Mouse (Mus musculus) heart, embryonic 11.5 days (tissue): ENCODE measurements around the gene 4921507P07Rik. TPM values are rescaled to one million over a fixed set of nuclear protein-coding genes. Genes with fewer than 3 reads are reported as not detected.
"Not testable (repeated sequence)": the region's sequence is repeated elsewhere in the genome, so short reads cannot be mapped to it uniquely, and the experiment has no call there.

ENCODE experiments used
- ATAC-seq: fragments of 200-750 bp; cut with Nextera tagmentation; replicated peaks from 2 replicates; pipeline ENCODE4 v1.8.0; 2017; ENCODE audit warnings: moderate library complexity; ENCODE audit not compliant: insufficient number of reproducible peaks, low FRiP score, low TSS enrichment
- H3K27ac ChIP-seq: fragments of 300-500 bp; sonication (generic); 2 replicates; pipeline ENCODE4 v1.5.1; 2014; ENCODE audit warnings: mild to moderate bottlenecking, low read depth, low read length
- H3K27me3 ChIP-seq: fragments of 300-500 bp; sonication (generic); 2 replicates; pipeline ENCODE4 v1.6.1; 2014; ENCODE audit warnings: mild to moderate bottlenecking, low read length, mixed read lengths; ENCODE audit not compliant: control insufficient read depth, insufficient read depth
- H3K36me3 ChIP-seq: fragments of 300-500 bp; sonication (generic); 2 replicates; pipeline ENCODE4 v1.6.1; 2014; ENCODE audit warnings: mild to moderate bottlenecking, low read length, moderate library complexity, mixed read lengths; ENCODE audit not compliant: control insufficient read depth, insufficient read depth
- H3K4me1 ChIP-seq: fragments of 300-500 bp; sonication (generic); 2 replicates; pipeline ENCODE4 v1.6.1; 2014; ENCODE audit warnings: low read length; ENCODE audit not compliant: control insufficient read depth, insufficient read depth
- H3K4me2 ChIP-seq: fragments of 300-500 bp; sonication (generic); 2 replicates; pipeline ENCODE4 v1.6.1; 2014; ENCODE audit warnings: mild to moderate bottlenecking, moderate library complexity
- H3K4me3 ChIP-seq: fragments of 300-500 bp; sonication (generic); 2 replicates; pipeline ENCODE4 v1.5.1; 2014; ENCODE audit warnings: low read depth, low read length
- H3K9ac ChIP-seq: fragments of 300-500 bp; sonication (generic); 2 replicates; pipeline ENCODE4 v1.6.1; 2014; ENCODE audit warnings: mild to moderate bottlenecking, low read depth, low read length, moderate library complexity
- H3K9me3 ChIP-seq: fragments of 300-500 bp; sonication (generic); replicated peaks from 2 replicates; pipeline ENCODE4 v1.6.1; 2016; ENCODE audit warnings: low read length; ENCODE audit not compliant: control insufficient read depth
- WGBS: fragments of 180-500 bp; shearing (Covaris S2); extraction: QIAGEN DNeasy Blood & Tissue Kit; methylation state at CpG from one replicate; pipeline ENCODE4 v1.1.7; 2014; ENCODE audit not compliant: insufficient replicate concordance; 5-methylcytosine and 5-hydroxymethylcytosine counted together
- polyA plus RNA-seq: library from polyadenylated mRNA; unstranded; fragments of >200 nt; fragmentation: Nextera tagmentation; extraction: Ambion mirVana; gene quantifications from 2 replicates; pipeline ENCODE4 v1.2.1, GENCODE M21; 2014

4921507P07Rik gene
- polyA plus RNA-seq, 1 experiment from 2014 or later = 0.50 TPM

DNA sequence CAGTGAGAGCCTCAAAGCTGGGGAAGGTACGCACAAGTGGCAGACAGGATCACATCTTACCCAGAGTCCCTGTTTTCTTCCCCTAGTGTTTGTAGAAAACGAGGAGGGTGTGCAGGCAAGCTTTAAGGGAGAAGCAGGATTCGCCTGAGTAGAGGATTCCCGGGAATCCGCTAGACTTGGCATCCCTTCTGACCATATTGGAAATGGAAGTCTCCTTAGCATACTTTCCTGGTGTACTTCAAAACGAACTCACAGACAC is 29.5 kb downstream of the 4921507P07Rik start:
- H3K27ac ChIP-seq = peak overlapping the region; percentile 84
- no peak for ATAC-seq
- WGBS = 20% methylated on average over 6 of the region's 6 CpGs

DNA sequence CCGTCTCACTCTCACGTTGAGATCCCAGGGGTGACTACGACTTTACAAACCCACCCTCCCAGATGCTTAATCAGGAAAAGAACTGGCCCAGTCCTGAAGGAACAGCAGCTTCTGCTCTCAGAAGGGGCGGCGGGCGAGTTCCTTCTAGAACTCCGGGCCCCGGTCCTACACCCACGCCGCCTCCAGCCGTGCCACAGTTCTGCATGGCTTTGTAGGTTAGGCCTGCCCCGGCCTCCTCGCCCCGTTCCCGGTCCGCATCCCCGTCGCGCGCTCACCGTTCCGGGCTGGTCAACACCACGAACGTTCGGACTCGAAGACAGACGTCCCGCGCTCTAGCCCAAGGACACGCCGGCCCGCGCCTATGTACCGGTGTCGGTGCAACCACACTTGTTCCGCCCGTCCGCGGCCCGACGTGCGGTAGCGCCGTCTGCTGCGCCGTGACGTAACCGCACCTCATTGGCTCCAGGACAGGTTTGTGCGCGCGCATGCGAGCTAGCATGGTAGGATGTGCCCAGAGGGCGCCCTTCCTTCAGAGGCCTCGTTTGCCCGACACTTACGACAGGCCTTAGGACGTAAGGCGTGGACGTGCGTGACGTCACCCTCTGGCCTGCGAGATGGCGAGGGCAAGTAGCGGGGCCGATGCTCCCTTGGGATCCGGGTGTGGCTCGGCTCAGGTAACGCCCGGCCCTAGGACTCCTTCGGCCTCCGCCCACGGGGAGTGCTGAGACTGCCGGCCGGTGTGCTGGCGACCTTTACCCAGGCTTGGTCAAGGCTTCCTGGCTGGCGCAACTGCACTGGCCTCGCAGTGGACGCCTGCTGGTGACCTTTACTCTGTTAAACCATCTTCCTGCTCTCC is 30.1 kb downstream of the 4921507P07Rik start, which contains the start of gene Cycs:
TSS of gene Cycs (minus strand) at position 398 of the 856 bp plus-strand sequence.
- H3K9me3 ChIP-seq = no peaks in the 10 kb centered on the region
- H3K4me2 ChIP-seq = peak within 1 kb of the TSS; percentile 83
- H3K9ac ChIP-seq = peak within 1 kb of the TSS; percentile 82
- 0 out of 2 replicates have a peak, but pooled peaks cover 2% of the 10 kb centered on the region for H3K36me3 ChIP-seq
- H3K27me3 ChIP-seq = no peaks in the 10 kb centered on the region
- H3K4me3 ChIP-seq = peak within 1 kb of the TSS; percentile 73
- ATAC-seq = peak; percentile 97
- 0 out of 2 replicates have a peak, but pooled peaks cover 2% of the 10 kb centered on the region for H3K4me1 ChIP-seq
- peak within 1 kb of the TSS; percentile 84 for H3K27ac ChIP-seq
- WGBS = under 1% methylated on average over 78 of the region's 78 CpGs

More for the DNA sequence above, 29.5 kb downstream of the 4921507P07Rik start:
- Histone ChIP-seq H3K4me3 (peak overlapping the region; percentile 73), H3K9me3 (no peaks in the 10 kb centered on the region), H3K36me3 (0 out of 2 replicates have a peak, but pooled peaks cover 2% of the 10 kb centered on the region), H3K9ac (peak overlapping the region; percentile 82), H3K4me2 (peak overlapping the region; percentile 83), H3K4me1 (0 out of 2 replicates have a peak, but pooled peaks cover 2% of the 10 kb centered on the region), H3K27me3 (no peaks in the 10 kb centered on the region)

DNA sequence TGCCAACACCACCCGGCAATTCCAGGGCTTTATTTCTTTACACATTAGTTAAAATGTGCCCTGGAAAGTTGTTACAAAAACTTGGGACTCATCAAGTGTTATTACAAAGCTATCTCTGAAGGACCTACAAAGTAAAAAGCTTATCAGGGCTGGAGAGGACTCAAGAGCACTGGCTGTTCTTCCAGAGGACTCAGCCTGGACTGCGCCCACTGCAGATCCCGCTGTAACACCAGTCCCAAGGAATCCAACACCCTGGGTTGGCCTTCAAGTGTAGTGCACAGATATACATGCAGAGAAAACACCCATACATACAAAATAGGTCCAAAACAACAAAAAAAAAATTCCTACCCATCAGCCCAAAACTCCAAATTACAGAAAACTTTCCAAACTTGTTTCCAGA is 32.8 kb downstream of the 4921507P07Rik start:
- H3K9ac ChIP-seq = no peak overlapping the region
- whole genome bisulfite sequencing = 97% methylated on average over 3 of the region's 3 CpGs
- no peak overlapping the region for H3K27ac ChIP-seq
- no peak overlapping the region for H3K4me3 ChIP-seq
- 0 out of 2 replicates have a peak, but pooled peaks cover 2% of the 10 kb centered on the region for H3K36me3 ChIP-seq
- no peak for ATAC-seq
- peaks cover 5% of the 10 kb centered on the region; the same call in 1 of the 2 replicates for H3K4me1 ChIP-seq
- no peaks in the 10 kb centered on the region for H3K27me3 ChIP-seq
- no peaks in the 10 kb centered on the region for H3K9me3 ChIP-seq
- H3K4me2 ChIP-seq = no peak overlapping the region

DNA sequence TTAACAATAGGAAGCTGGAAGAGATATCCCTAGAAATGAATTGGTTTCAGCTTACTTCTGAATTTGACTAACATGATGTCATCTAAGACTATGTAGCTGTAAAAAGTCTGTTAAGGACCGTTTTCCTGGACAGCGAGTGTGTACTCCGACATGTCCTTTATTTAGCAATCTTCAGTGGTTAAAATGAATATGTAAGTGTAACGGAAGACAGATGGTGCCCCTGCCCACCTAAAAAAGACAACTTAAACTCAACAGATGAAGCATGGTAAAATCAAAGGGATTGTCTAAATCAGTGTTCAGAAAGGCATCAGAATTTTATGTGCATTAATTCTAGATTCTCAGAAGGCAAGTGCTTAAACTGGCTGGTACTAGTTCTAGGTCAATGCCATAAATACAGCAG is 34.0 kb downstream of the 4921507P07Rik start:
- no peak overlapping the region for H3K4me3 ChIP-seq
- H3K27me3 ChIP-seq = no peaks in the 10 kb centered on the region
- ATAC-seq = no peak
- H3K4me2 ChIP-seq = no peak overlapping the region
- H3K36me3 ChIP-seq = 0 out of 2 replicates have a peak, but pooled peaks cover 2% of the 10 kb centered on the region
- no peaks in the 10 kb centered on the region for H3K9me3 ChIP-seq
- no peak overlapping the region for H3K27ac ChIP-seq
- H3K4me1 ChIP-seq = peaks cover 5% of the 10 kb centered on the region; the same call in 1 of the 2 replicates
- 94% methylated on average over 4 of the region's 4 CpGs for WGBS
- H3K9ac ChIP-seq = no peak overlapping the region

DNA sequence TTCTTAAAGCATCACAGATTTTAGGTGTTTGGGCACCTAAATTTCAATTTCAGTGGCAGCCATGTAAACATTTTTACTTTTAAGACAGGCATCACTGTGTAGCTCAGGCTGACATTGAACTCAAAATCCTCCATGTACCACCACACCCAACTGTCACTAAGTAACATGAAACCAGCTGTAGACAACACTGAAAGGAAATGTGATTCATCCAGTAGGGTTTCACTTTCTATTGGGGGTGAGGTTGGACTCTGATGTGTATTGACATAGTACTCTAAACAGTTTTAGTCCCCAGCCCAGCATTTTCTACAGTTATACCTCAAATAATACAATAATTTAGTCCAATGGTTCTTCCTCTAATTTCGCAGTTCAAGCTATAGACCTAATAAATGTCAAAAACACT is 35.7 kb downstream of the 4921507P07Rik start:
- Histone ChIP-seq H3K36me3 (0 out of 2 replicates have a peak, but pooled peaks cover 2% of the 10 kb centered on the region), H3K27ac (no peak overlapping the region), H3K4me3 (no peak overlapping the region), H3K4me2 (no peak overlapping the region), H3K4me1 (peaks cover 5% of the 10 kb centered on the region; the same call in 1 of the 2 replicates), H3K9me3 (no peaks in the 10 kb centered on the region), H3K27me3 (no peaks in the 10 kb centered on the region), H3K9ac (no peak overlapping the region)
- 94% methylated on average over 1 of the region's 1 CpGs for WGBS
- ATAC-seq = no peak

DNA sequence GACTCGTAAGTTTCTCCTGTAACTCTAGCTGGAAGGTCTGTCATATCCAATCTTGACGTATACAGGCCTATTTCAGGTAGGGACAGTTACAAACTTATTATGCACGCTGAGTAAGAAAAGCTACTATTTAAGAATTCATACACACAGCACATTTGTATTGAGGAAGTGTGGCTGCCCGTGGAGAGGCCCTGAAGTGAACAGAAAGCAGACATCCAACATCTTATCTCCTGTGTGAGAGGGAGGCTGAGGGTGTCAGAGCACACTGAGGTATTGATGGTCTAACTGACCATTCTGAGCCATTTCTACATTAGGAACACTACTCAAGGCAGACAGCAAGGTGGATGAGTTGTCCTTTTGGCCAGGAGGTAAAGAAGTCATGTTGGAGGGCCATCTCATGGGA is 37.6 kb downstream of the 4921507P07Rik start:
- no peak overlapping the region for H3K9ac ChIP-seq
- no peak for ATAC-seq
- H3K4me1 ChIP-seq = peaks cover 3% of the 10 kb centered on the region; the same call in 1 of the 2 replicates
- WGBS = 66% methylated on average over 4 of the region's 4 CpGs
- no peak overlapping the region for H3K4me2 ChIP-seq
- no peak overlapping the region for H3K27ac ChIP-seq
- H3K27me3 ChIP-seq = no peaks in the 10 kb centered on the region
- H3K36me3 ChIP-seq = 0 out of 2 replicates have a peak, but pooled peaks cover 2% of the 10 kb centered on the region
- no peak overlapping the region for H3K4me3 ChIP-seq
- H3K9me3 ChIP-seq = no peaks in the 10 kb centered on the region

DNA sequence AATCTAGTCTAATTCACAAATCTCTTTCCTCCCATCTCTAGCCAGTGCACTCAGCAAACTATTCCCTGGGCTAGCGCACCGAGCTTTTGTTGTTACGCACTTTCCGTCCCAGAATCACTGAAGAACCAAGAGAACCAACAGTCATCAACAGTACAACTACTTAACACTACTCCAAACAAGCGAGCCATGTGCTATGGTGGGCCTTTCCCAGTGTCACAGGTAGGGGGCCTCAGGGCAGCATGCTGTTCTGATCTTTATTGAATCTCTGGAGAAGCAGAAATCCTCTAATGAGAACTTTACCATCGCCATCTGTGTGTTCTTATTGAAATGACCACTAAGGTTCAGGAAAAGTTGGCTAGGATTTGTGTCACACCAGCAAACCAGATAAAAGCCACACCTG is 38.9 kb downstream of the 4921507P07Rik start:
- Histone ChIP-seq H3K4me3 (no peak overlapping the region), H3K9ac (no peak overlapping the region), H3K27ac (no peak overlapping the region), H3K4me1 (peaks cover 3% of the 10 kb centered on the region; the same call in 1 of the 2 replicates), H3K9me3 (no peaks in the 10 kb centered on the region), H3K27me3 (no peaks in the 10 kb centered on the region), H3K4me2 (no peak overlapping the region), H3K36me3 (no peaks in the 10 kb centered on the region)
- WGBS = 87% methylated on average over 6 of the region's 6 CpGs
- ATAC-seq = no peak

DNA sequence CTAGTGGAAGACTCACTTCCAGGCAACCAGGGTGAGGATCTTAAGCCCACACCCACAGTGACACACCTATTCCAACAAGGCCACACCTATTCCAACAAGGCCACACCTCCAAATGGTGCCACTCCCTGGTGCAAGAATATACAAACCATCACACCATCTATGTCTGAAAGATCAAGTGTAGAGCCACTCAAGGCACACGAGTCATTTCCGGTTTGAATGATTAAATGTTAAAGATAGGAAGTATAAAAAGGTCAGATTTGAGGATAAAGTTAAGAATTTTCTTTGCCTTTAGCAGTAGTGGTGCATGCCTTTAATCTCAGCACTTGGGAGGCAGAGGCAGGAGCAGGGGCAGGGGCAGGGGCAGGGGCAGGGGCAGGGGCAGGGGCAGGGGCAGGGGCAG is 42.2 kb downstream of the 4921507P07Rik start:
- not testable (repeated sequence) for H3K9ac ChIP-seq, ATAC-seq, H3K4me2 ChIP-seq, H3K9me3 ChIP-seq, H3K27me3 ChIP-seq, H3K4me1 ChIP-seq, H3K4me3 ChIP-seq, H3K36me3 ChIP-seq, H3K27ac ChIP-seq
- WGBS = 81% methylated on average over 2 of the region's 2 CpGs
